Mouse (Mus musculus) left cerebral cortex, adult 6 months (tissue): ENCODE results near the gene Slco1b2. TPM values are rescaled to one million over a fixed set of nuclear protein-coding genes. Genes with fewer than 3 reads are reported as not detected.

Experiments
- long read RNA-seq, 2 experiments: library from polyadenylated mRNA; unstranded; transcript quantifications; one replicate each; pipeline ENCODE4 v2.0.0; 2019 to 2020
- polyA plus RNA-seq: library from polyadenylated mRNA; unstranded; fragments of <200 nt; fragmentation: Nextera tagmentation; gene quantifications from 2 replicates; pipeline ENCODE4 v1.2.3, GENCODE M21; 2021

Slco1b2 gene
- polyA plus RNA-seq, result not detected in 2 replicates
- long read RNA-seq, experiment 1, partial matches to known transcripts, result 0 of 1 reads
- long read RNA-seq, experiment 1, other reads (novel, unspliced or antisense), result 1 of 1 reads
- long read RNA-seq, experiment 2, result 0 reads

GRCm38 (mm10) chr6:141629291-141629690, at the start of gene Slco1b2:
Gene Slco1b2 (plus strand): TSS chr6:141629518.

Other genes with a start within 250 kb of the Slco1b2 start
- gene Slco1c1, start 105.2 kb upstream of the Slco1b2 start, polyA plus RNA-seq, result 20.2 and 26.9 TPM in 2 replicates
- not detected in 2 replicates for gene Gm5724, start 144.3 kb downstream of the Slco1b2 start, polyA plus RNA-seq
- 21.0 and 23.2 TPM in 2 replicates for gene Slco1a4, start 226.7 kb downstream of the Slco1b2 start, polyA plus RNA-seq